Mouse (Mus musculus) liver, postnatal 0 days (tissue): Measurements from ENCODE around the gene Ptpn21.

Experiments
- CTCF ChIP-seq: sonication (generic); IDR thresholded peaks from 2 replicates; pipeline ENCODE4 v1.5.1; 2016; ENCODE audit warnings: antibody characterized with exemption, low read depth
- EP300 ChIP-seq: IDR thresholded peaks from 2 replicates; pipeline ENCODE4 v1.6.1; 2016; ENCODE audit warnings: antibody characterized with exemption, low read depth, mild to moderate bottlenecking

DNA sequence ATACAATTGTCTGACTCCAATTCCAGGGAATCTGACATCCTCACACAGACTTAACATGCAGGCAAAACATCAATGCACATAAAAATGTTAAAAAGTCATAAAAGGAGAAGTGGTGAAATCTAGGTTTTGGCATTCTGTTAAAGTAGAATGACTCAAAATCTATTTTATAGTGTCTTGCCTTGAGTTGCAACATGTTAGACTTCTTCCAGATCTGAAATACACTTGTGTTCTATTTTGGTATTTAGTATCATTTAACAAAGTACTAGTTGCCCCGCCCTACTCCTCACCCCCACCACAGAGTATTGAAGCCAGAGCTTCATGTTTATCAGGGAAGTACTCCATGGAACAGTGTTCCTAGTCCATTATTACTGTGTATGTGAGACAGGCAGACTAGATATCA, 47.0 kb upstream of the Ptpn21 start:
- TF ChIP-seq EP300 (no peak), CTCF (no peak)
